Mouse (Mus musculus): Measurements from ENCODE around the gene Lrfn2. TPM values are rescaled to one million over a fixed set of nuclear protein-coding genes. Genes with fewer than 3 reads are reported as not detected.

The Lrfn2 gene
- total RNA-seq, 4 experiments from 2014 or later: 34.9 to 42.6 (median 36.9) TPM

DNA sequence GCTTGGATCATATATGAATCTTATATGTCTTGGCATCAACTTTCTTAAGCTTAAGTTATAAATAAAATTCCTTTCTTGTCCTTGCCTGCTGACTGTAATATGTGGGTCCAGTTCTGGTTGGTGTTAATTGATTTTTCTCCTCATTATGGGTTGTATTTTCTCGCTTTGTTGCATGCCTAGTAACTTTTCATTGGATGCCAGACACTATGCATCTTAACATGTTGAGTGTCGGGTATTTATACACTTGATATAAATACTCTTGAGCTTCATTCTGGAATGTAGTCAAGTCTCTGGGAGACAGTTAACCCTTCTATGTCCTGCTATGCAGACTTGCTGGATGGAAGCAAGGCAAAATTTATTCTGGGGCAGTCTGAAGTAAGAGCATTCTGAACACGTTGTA lies 192.5 kb downstream of the Lrfn2 start:
- no peak for DNase-seq (ENCODE audit: low spot score in 2 of 2)

Small RNAs within 50 kb of the gene (microRNA-seq; reads per million reads assigned to microRNA genes)
- gene Gm44304: 0 reads per million in 2 experiments
